Mouse (Mus musculus) megakaryocyte, embryonic 14.5 days (primary cell): Measurements from ENCODE around the gene Agfg1. TPM values are rescaled to one million over a fixed set of nuclear protein-coding genes. Genes with fewer than 3 reads are reported as not detected.
"Not testable (repeated sequence)": the region's sequence is repeated elsewhere in the genome, so short reads cannot be mapped to it uniquely, and the experiment has no call there.

ENCODE experiments used
- H3K27me3 ChIP-seq: replicated peaks from 2 replicates; pipeline ENCODE3; 2012; ENCODE audit warnings: inconsistent platforms
- H3K36me3 ChIP-seq: replicated peaks from 2 replicates; pipeline ENCODE3; 2012; ENCODE audit warnings: low read length, inconsistent platforms, mixed read lengths
- H3K4me1 ChIP-seq: 2 replicates; pipeline ENCODE4 v1.6.1; 2012; ENCODE audit warnings: inconsistent platforms
- H3K4me3 ChIP-seq: replicated peaks from 2 replicates; pipeline ENCODE3; 2012; ENCODE audit warnings: moderate library complexity, mild to moderate bottlenecking, inconsistent platforms
- H3K9me3 ChIP-seq: 2 replicates; pipeline ENCODE4 v1.6.1; 2012; ENCODE audit warnings: inconsistent platforms
- FLI1 ChIP-seq: IDR thresholded peaks from 2 replicates; pipeline ENCODE4 v1.6.1; 2012; ENCODE audit warnings: low read length, inconsistent platforms, mixed read lengths
- GATA1 ChIP-seq: IDR thresholded peaks from 3 replicates; pipeline ENCODE4 v1.6.1; 2012; ENCODE audit warnings: mixed read lengths, low read length, inconsistent platforms, borderline replicate concordance
- polyA plus RNA-seq: library from polyadenylated mRNA; stranded (reverse); fragments of >175 nt; gene quantifications from 2 replicates; pipeline ENCODE4 v1.2.3, GENCODE M21; 2012; ENCODE audit warnings: low replicate concordance; ENCODE audit not compliant: insufficient read depth

Gene Agfg1
- polyA plus RNA-seq, 1 experiment = 4.2 TPM

DNA sequence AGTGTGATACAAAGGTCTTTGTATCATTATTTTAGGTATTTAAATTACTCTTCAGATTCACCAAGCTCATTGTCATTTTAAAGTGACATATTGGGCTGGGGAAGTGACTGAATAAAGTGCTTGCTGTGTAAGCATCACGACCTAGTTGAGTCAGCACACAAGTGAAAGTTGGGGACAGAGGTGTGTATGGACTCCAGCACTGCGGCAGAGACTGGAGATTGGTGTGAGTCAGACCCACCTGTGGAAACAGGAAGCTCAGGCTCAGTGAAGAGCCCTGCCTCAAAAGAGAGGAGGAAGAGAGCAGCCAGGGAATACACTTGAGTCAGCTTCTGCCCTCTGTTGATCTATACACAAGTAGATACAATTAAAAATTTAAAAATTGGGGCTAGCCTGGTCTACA lies 39.9 kb downstream of the Agfg1 start:
- TF ChIP-seq FLI1 (no peak), GATA1 (no peak)
- Histone ChIP-seq H3K4me1 (peaks cover 9% of the 10 kb centered on the region; the same call in 1 of the 2 replicates), H3K27me3 (no peaks in the 10 kb centered on the region), H3K36me3 (peaks cover 88% of the 10 kb centered on the region), H3K4me3 (no peak overlapping the region), H3K9me3 (no peaks in the 10 kb centered on the region)

DNA sequence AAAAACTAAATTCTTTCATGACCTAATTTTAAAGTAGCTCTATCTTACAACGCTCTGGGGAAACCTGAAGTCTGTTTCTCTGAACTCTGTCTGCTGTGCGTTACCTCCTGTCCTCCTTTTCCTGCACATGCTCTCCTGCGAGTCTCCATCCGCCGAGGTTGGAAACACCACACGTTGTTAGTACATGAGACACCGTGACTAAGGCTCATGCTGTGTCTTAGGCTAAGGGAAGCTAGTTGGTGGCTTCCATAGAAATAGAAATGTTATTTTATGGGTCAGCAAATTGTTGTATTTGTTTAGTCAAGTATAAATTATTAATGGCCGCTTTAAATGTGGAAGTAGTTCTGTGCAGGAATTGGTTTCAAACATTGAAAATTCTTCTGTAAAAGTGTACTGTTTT lies 40.9 kb downstream of the Agfg1 start:
- no peaks in the 10 kb centered on the region for H3K27me3 ChIP-seq
- peaks cover 9% of the 10 kb centered on the region; the same call in 1 of the 2 replicates for H3K4me1 ChIP-seq
- TF ChIP-seq GATA1 = no peak
- TF ChIP-seq FLI1 = no peak
- no peak overlapping the region for H3K4me3 ChIP-seq
- peaks cover 91% of the 10 kb centered on the region for H3K36me3 ChIP-seq
- H3K9me3 ChIP-seq = no peaks in the 10 kb centered on the region

- Histone ChIP-seq H3K27me3 (no peaks in the 10 kb centered on the region), H3K4me1 (no peaks in the 10 kb centered on the region), H3K36me3 (peaks cover 94% of the 10 kb centered on the region), H3K9me3 (no peaks in the 10 kb centered on the region), H3K4me3 (no peak overlapping the region)
- TF ChIP-seq GATA1 = no peak
- TF ChIP-seq FLI1 = no peak
These were observed 54.0 kb downstream of the Agfg1 start for GRCm38 (mm10) chr1:82893269-82893668.

GRCm38 (mm10) chr1:82900567-82900966 lies 61.3 kb downstream of the Agfg1 start:
- no peak for TF ChIP-seq GATA1
- no peak for TF ChIP-seq FLI1
- no peaks in the 10 kb centered on the region for H3K9me3 ChIP-seq
- H3K4me3 ChIP-seq = no peak overlapping the region
- H3K36me3 ChIP-seq = peaks cover 84% of the 10 kb centered on the region
- peaks cover 4% of the 10 kb centered on the region; the same call in 1 of the 2 replicates for H3K4me1 ChIP-seq
- no peaks in the 10 kb centered on the region for H3K27me3 ChIP-seq

GRCm38 (mm10) chr1:82901201-82901600 lies 61.9 kb downstream of the Agfg1 start:
- TF ChIP-seq GATA1 (no peak), FLI1 (no peak)
- no peaks in the 10 kb centered on the region for H3K27me3 ChIP-seq
- peaks cover 77% of the 10 kb centered on the region for H3K36me3 ChIP-seq
- H3K4me3 ChIP-seq = no peak overlapping the region
- peaks cover 4% of the 10 kb centered on the region; the same call in 1 of the 2 replicates for H3K4me1 ChIP-seq
- H3K9me3 ChIP-seq = no peaks in the 10 kb centered on the region

DNA sequence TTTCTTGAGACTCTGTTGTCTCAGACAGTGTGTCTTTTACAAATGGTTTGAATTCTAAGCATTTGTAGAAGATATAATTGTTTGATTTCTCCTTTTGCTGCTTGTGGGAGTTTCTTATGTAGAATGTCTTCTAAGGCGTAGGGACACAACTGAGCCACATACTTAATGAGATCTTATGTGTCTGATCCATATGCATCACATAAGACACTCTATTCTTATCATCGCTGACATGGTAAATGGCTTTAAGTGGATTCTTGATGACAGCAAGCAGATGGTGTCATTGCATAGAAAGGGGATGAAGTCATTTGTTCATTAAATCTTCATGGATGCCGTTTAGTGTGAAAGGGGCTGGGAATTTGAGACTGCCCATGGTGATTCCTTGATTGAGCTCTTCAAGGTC lies 66.6 kb downstream of the Agfg1 start:
- H3K36me3 ChIP-seq = peaks cover 34% of the 10 kb centered on the region
- TF ChIP-seq FLI1 (no peak), GATA1 (no peak)
- no peaks in the 10 kb centered on the region for H3K9me3 ChIP-seq
- H3K27me3 ChIP-seq = no peaks in the 10 kb centered on the region
- no peak overlapping the region for H3K4me3 ChIP-seq
- no peaks in the 10 kb centered on the region for H3K4me1 ChIP-seq

GRCm38 (mm10) chr1:82913025-82913424 lies 73.7 kb downstream of the Agfg1 start, which contains the start of gene A030005L19Rik:
Gene A030005L19Rik (plus strand): TSS chr1:82913325.
- TF ChIP-seq FLI1 (no peak), GATA1 (no peak)
- Histone ChIP-seq H3K27me3 (no peaks in the 10 kb centered on the region), H3K4me3 (no peak within 1 kb of the TSS), H3K36me3 (no peaks in the 10 kb centered on the region), H3K4me1 (0 out of 2 replicates have a peak, but pooled peaks cover 3% of the 10 kb centered on the region), H3K9me3 (no peaks in the 10 kb centered on the region)

DNA sequence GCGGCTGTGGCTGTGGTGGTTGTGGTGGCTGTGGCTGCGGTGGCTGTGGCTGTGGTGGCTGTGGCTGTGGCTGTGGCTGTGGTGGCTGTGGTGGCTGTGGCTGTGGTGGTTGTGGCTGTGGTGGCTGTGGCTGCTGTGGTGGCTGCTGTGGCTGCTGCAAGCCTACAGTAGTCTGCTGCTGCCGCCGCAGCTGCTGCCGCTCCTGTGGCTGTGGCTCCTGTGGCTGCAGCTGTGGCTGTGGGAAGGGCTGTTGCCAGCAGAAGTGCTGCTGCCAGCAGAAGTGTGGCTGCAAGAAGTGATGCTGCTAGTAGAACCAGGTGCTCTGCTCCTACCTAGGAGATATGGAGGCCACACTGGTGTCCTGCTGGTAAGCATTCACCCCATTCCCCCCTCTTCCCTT lies 74.2 kb downstream of the Agfg1 start:
- not testable (repeated sequence) for H3K9me3 ChIP-seq, H3K4me3 ChIP-seq, H3K36me3 ChIP-seq, H3K4me1 ChIP-seq, H3K27me3 ChIP-seq

- Histone ChIP-seq H3K27me3 (no peaks in the 10 kb centered on the region), H3K4me1 (no peaks in the 10 kb centered on the region), H3K9me3 (peaks cover 7% of the 10 kb centered on the region; the same call in 1 of the 2 replicates), H3K4me3 (no peak within 1 kb of the TSS), H3K36me3 (no peaks in the 10 kb centered on the region)
- TF ChIP-seq GATA1 (no peak), FLI1 (no peak)
These were observed 85.4 kb downstream of the Agfg1 start, which contains the start of gene A030014E15Rik for GRCm38 (mm10) chr1:82924650-82925049. Gene A030014E15Rik (plus strand): TSS chr1:82924917.

GRCm38 (mm10) chr1:82930558-82930957 lies 91.3 kb downstream of the Agfg1 start:
- not testable (repeated sequence) for H3K27me3 ChIP-seq, H3K4me3 ChIP-seq, H3K36me3 ChIP-seq, H3K4me1 ChIP-seq
- peaks cover 17% of the 10 kb centered on the region for H3K9me3 ChIP-seq

DNA sequence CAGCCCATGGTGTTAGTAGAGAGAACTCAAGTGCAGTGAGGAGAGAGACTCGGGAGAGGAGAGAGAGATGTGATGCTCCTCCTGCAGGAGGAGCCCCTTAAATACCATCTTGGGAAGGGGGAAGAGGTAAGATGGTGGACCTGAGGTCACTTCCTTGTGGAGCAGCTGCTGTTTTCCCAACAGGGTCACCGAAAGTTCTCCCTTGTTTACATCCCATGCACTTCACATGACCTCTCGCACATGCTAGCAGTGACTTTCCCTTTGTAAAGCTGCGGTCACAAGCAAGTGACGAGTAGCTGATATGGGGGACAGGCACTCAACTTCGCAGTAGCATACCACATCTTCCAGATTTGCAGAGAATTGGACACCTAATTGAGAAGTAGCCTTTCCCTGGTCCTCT lies 92.0 kb downstream of the Agfg1 start, which contains the start of gene Gm6217:
Gm6217 (minus strand) TSS at position 74 of the 400 bp plus-strand sequence.
- not testable (repeated sequence) for H3K36me3 ChIP-seq, H3K4me1 ChIP-seq, H3K4me3 ChIP-seq, H3K27me3 ChIP-seq
- peaks cover 17% of the 10 kb centered on the region for H3K9me3 ChIP-seq
